In the genomic region with DNA sequence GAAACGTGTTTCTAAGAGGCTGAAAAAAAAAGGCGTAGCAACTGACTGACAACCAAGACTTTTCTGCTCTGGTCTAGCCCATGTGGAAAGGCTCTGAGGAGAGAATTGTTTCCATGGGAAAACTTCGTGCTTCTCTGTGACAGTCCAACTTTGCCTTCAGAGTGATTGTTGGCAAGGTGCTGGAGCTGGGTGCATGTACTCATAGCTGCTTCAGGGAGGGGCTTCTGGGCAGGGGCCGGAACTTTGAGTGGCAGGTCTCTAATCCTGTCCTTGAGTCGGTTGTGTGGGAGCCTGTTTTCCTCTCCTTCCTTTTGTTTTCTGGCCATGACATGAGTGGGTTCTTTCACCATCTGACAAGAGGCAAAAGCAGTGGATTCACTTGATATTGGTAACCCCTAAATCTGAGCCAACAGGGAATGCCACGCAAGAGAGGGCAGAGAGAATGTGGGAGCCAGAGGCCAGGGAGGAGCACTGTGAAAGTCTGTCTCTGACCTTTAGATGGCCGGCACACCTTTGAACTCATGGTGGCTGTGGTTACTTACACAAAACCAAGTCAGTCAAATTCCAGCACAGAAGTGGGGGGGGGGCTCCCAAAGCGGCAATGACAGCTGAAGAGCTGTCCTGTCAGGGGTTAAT, we compare ENCODE assay signal across 18 mouse cellular contexts.
DNase-seq lines count a peak whose midpoint lies in the region; ATAC-seq and TF ChIP-seq lines count a peak whose summit lies in the region.
"Had no signal": no experiment of that assay in that cellular context is flagged by ENCODE, and none has a peak within 500 bp of the region (broad histone marks: within the 10 kb centered on the region; RNA-seq: fewer than 3 reads in every experiment).

No protein-coding gene starts in this region.

- H3K36me3 ChIP-seq in hindbrain, embryonic 15.5 days: no peaks in the 10 kb centered on the region
- no peaks in the 10 kb centered on the region for H3K36me3 ChIP-seq in hindbrain, embryonic 11.5 days (ENCODE audit: control insufficient read depth, insufficient read depth, low read length)
- H3K36me3 ChIP-seq in kidney, embryonic 16.5 days (ENCODE audit: insufficient read depth, low read length): no peaks in the 10 kb centered on the region
- no peaks in the 10 kb centered on the region for H3K36me3 ChIP-seq in midbrain, embryonic 15.5 days (replicated peaks)
- H3K36me3 ChIP-seq: forebrain, embryonic 12.5 days; heart, embryonic 15.5 days; limb, embryonic 12.5 days; neural tube, embryonic 12.5 days had no signal

- H3K4me3 ChIP-seq in hindbrain, embryonic 15.5 days: no peak overlapping the region
- H3K4me3 ChIP-seq in hindbrain, embryonic 11.5 days (ENCODE audit: low read depth, low read length): no peak overlapping the region
- H3K4me3 ChIP-seq in kidney, embryonic 16.5 days (ENCODE audit: low read length): no peak overlapping the region
- H3K4me3 ChIP-seq in midbrain, embryonic 15.5 days: no peak overlapping the region
- no peak overlapping the region for H3K4me3 ChIP-seq in gastrocnemius, adult 2 months
- H3K4me3 ChIP-seq: forebrain, embryonic 12.5 days; heart, embryonic 15.5 days; limb, embryonic 12.5 days; neural tube, embryonic 12.5 days had no signal

- H3K9me3 ChIP-seq in hindbrain, embryonic 15.5 days: no peaks in the 10 kb centered on the region
- H3K9me3 ChIP-seq in hindbrain, embryonic 11.5 days (ENCODE audit: control insufficient read depth, low read length): no peaks in the 10 kb centered on the region
- no peaks in the 10 kb centered on the region for H3K9me3 ChIP-seq in kidney, embryonic 16.5 days (ENCODE audit: low read length)
- no peaks in the 10 kb centered on the region for H3K9me3 ChIP-seq in midbrain, embryonic 15.5 days
- H3K9me3 ChIP-seq: forebrain, embryonic 12.5 days; heart, embryonic 15.5 days; limb, embryonic 12.5 days; neural tube, embryonic 12.5 days had no signal

- no peak for DNase-seq in hindbrain, embryonic 11.5 days (ENCODE audit: low spot score)
- DNase-seq in kidney, postnatal 10 days: no peak
- peak; percentile 27 for DNase-seq in kidney, postnatal 14 days
- DNase-seq in gastrocnemius, adult 2 months: no peak
- DNase-seq in lung, postnatal 36 days: no peak
- DNase-seq: cerebellum, adult 8-10 months; gastrocnemius, postnatal 25 days; right cerebral cortex, postnatal 4 days; thymus, postnatal 14 days had no signal

- H3K27ac ChIP-seq in hindbrain, embryonic 15.5 days (replicated peaks): no peak overlapping the region
- H3K27ac ChIP-seq in hindbrain, embryonic 11.5 days (ENCODE audit: low read depth, low read length): no peak overlapping the region
- H3K27ac ChIP-seq in kidney, embryonic 16.5 days (ENCODE audit: low read length): no peak overlapping the region
- H3K27ac ChIP-seq in midbrain, embryonic 15.5 days: no peak overlapping the region
- H3K27ac ChIP-seq in gastrocnemius, adult 2 months: no peak overlapping the region
- H3K27ac ChIP-seq: forebrain, embryonic 12.5 days; heart, embryonic 15.5 days; limb, embryonic 12.5 days; liver, embryonic 14.5 days; neural tube, embryonic 12.5 days; stomach, postnatal 0 days had no signal

- no peaks in the 10 kb centered on the region for H3K4me1 ChIP-seq in hindbrain, embryonic 15.5 days (replicated peaks)
- no peaks in the 10 kb centered on the region for H3K4me1 ChIP-seq in hindbrain, embryonic 11.5 days (replicated peaks; ENCODE audit: control insufficient read depth, insufficient read depth, low read length)
- H3K4me1 ChIP-seq in kidney, embryonic 16.5 days (ENCODE audit: insufficient read depth, low read length): peaks cover 4% of the 10 kb centered on the region; the same call in 1 of the 2 replicates
- H3K4me1 ChIP-seq in midbrain, embryonic 15.5 days: no peaks in the 10 kb centered on the region
- H3K4me1 ChIP-seq: limb, embryonic 12.5 days; neural tube, embryonic 12.5 days had no signal

- intact Hi-C loops in gastrocnemius, adult 2 months (cut with DNase I): no loop called here

- peak; percentile 54; the same call in 1 of the 2 replicates for ATAC-seq in hindbrain, embryonic 15.5 days (ENCODE audit: low FRiP score, low read depth)
- ATAC-seq in hindbrain, embryonic 11.5 days (ENCODE audit: low FRiP score): no peak
- ATAC-seq in kidney, embryonic 16.5 days (ENCODE audit: low FRiP score, low TSS enrichment): peak; percentile 35; the same call in 1 of the 2 replicates
- peak; percentile 48; the same call in 1 of the 2 replicates for ATAC-seq in midbrain, embryonic 15.5 days (replicated peaks)

- no peak for TF ChIP-seq CTCF in gastrocnemius, adult 2 months (IDR thresholded peaks at IDR 0.05)

- no peak overlapping the region for H3K4me2 ChIP-seq in hindbrain, embryonic 15.5 days
- no peak overlapping the region for H3K4me2 ChIP-seq in hindbrain, embryonic 11.5 days (replicated peaks; ENCODE audit: low read depth, low read length)
- H3K4me2 ChIP-seq in kidney, embryonic 16.5 days (replicated peaks; ENCODE audit: low read depth, low read length): no peak overlapping the region
- no peak overlapping the region for H3K4me2 ChIP-seq in midbrain, embryonic 15.5 days
- H3K4me2 ChIP-seq: forebrain, embryonic 12.5 days; heart, embryonic 15.5 days; limb, embryonic 12.5 days; neural tube, embryonic 12.5 days had no signal

- H3K9ac ChIP-seq in hindbrain, embryonic 15.5 days: no peak overlapping the region
- no peak overlapping the region for H3K9ac ChIP-seq in hindbrain, embryonic 11.5 days (ENCODE audit: low read depth, low read length)
- no peak overlapping the region for H3K9ac ChIP-seq in kidney, embryonic 16.5 days (replicated peaks; ENCODE audit: low read length)
- no peak overlapping the region for H3K9ac ChIP-seq in midbrain, embryonic 15.5 days
- H3K9ac ChIP-seq: forebrain, embryonic 12.5 days; heart, embryonic 15.5 days; limb, embryonic 12.5 days; liver, embryonic 14.5 days; neural tube, embryonic 12.5 days had no signal

- no peaks in the 10 kb centered on the region for H3K27me3 ChIP-seq in hindbrain, embryonic 15.5 days
- no peaks in the 10 kb centered on the region for H3K27me3 ChIP-seq in hindbrain, embryonic 11.5 days (ENCODE audit: control insufficient read depth, insufficient read depth, low read length)
- no peaks in the 10 kb centered on the region for H3K27me3 ChIP-seq in kidney, embryonic 16.5 days (ENCODE audit: insufficient read depth, low read length)
- no peaks in the 10 kb centered on the region for H3K27me3 ChIP-seq in midbrain, embryonic 15.5 days (replicated peaks)
- H3K27me3 ChIP-seq: heart, embryonic 15.5 days; limb, embryonic 12.5 days; neural tube, embryonic 12.5 days had no signal

- 59% methylated on average over 8 of the region's 8 CpGs for WGBS in hindbrain, embryonic 15.5 days
- 68% methylated on average over 8 of the region's 8 CpGs for WGBS in hindbrain, embryonic 11.5 days
- 56% methylated on average over 8 of the region's 8 CpGs for WGBS in kidney, embryonic 16.5 days
- WGBS in midbrain, embryonic 15.5 days: 32% methylated on average over 8 of the region's 8 CpGs
